Mouse (Mus musculus): ENCODE measurements at regions not wholly inside any gene's neighbourhood (a gene's known extent, or its start where the extent isn't known, plus 50 kb on each side); places are given as distances from the start of the nearest gene placed in this dataset.

DNA sequence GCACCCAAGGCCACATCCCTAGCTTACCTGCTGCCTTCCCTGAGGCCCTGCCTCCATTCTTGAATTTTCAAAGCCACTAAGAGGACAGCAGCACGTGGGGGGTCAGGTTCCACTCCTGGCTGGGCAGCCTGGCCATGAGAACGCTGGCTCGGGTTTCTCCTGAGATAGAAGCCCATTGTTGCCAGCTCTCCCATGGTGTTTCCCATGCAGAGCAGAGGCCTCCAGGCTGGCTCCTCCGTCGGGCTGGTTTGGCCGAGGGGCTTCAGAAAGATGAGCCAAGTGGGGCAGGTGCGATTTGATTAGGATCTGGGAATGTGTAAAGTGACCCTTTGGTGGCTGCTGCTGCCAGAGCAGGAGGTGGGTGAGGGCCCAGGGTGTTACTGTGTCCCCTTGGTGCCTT is 87.8 kb upstream of the Otos start:
- 20% methylated on average over 7 of the region's 7 CpGs for WGBS

DNA sequence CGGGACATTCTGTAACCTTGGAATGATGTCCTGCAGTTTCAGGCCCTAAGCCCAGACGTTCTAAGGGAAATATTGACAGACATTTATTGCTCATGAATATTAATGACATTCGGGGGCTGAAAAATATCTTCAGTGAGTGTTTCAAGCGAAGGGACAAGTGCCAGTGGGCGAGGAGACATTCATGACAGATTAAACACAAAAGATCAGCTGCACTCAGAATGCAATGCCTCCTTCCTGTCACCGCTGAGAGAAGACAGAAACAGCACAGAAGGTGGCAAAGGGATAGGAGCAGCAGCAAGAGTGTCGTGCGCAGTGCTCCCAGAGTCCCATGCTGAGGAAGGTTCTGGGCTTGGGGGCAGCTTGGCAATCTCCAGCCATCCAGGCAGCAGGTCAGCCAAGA is 85.1 kb upstream of the Otos start:
- peak overlapping the region; percentile 68 for H3K27ac ChIP-seq (ENCODE audit: low read length)

More for the DNA sequence above, 87.8 kb upstream of the Otos start:
- Histone ChIP-seq H3K27me3 (replicated peaks; ENCODE audit: control insufficient read depth, insufficient read depth, low read length) (no peaks in the 10 kb centered on the region), H3K9ac (replicated peaks; ENCODE audit: low read depth, low read length) (no peak overlapping the region), H3K36me3 (ENCODE audit: control insufficient read depth, insufficient read depth) (no peaks in the 10 kb centered on the region), H3K27ac (ENCODE audit: low read length) (peak overlapping the region; percentile 70; the same call in 1 of the 2 replicates), H3K4me3 (replicated peaks; ENCODE audit: low read length) (no peak overlapping the region), H3K4me2 (ENCODE audit: low read length) (no peak overlapping the region), H3K9me3 (ENCODE audit: control insufficient read depth, low read length) (no peaks in the 10 kb centered on the region), H3K4me1 (replicated peaks; ENCODE audit: control insufficient read depth, insufficient read depth, low read length) (peaks cover 54% of the 10 kb centered on the region)
- no peak for ATAC-seq

DNA sequence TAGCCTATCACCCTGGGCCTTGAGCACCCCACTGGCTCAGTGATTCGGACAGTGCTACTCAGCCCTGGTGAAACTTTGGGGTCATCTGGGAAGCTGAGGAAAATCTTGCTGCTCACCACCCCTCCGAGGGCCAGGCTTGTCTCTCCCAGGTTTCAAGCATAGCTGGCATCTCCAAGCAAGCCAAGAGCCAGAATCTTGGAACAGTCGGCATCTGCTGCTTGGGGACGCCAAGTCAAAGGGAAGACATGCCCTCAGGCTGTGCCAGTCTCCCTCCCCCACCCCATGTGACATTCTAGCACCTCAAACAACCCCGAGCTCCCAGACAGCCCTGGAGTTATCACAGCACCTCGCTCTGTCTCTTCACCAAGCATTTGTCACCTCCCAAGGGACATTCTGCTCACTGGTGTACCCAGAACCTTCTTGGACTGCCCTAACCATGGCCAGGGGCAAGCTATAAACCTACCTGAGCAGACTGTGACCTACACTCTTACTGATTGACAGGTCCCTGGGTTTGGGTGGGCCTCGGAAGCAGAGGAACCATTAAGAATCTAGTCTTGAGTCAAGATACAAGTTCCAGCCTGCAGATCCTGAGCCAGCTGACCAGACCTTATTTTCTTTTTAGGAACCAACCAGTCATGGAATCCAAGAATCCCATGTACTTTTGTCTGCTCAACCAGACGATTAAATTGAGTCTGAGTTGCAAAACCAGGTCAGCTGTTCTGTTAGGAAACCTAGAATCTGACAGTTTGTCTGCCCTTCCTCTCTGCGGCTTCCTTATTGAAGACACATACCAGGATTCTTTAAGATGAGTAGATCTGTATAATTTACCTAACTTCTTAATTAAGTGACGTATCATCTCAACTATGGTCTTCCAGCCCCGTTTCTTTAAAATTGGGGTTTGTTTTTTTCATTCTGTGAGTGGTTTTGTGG is 83.0 kb upstream of the Otos start:
- no peak overlapping the region for H3K4me3 ChIP-seq (replicated peaks; ENCODE audit: low read length)
- H3K4me2 ChIP-seq (ENCODE audit: low read length), result no peak overlapping the region
- no peak for ATAC-seq
- H3K36me3 ChIP-seq (ENCODE audit: control insufficient read depth, insufficient read depth), result no peaks in the 10 kb centered on the region
- H3K27me3 ChIP-seq (replicated peaks; ENCODE audit: control insufficient read depth, insufficient read depth, low read length), result no peaks in the 10 kb centered on the region
- no peak overlapping the region for H3K27ac ChIP-seq (ENCODE audit: low read length)
- H3K9ac ChIP-seq (replicated peaks; ENCODE audit: low read depth, low read length), result no peak overlapping the region
- H3K9me3 ChIP-seq (ENCODE audit: control insufficient read depth, low read length), result no peaks in the 10 kb centered on the region
- WGBS, result 77% methylated on average over 11 of the region's 11 CpGs
- peaks cover 45% of the 10 kb centered on the region for H3K4me1 ChIP-seq (replicated peaks; ENCODE audit: control insufficient read depth, insufficient read depth, low read length)

More for the DNA sequence above, 85.1 kb upstream of the Otos start:
- peak; percentile 18 for ATAC-seq
- Histone ChIP-seq H3K9ac (replicated peaks; ENCODE audit: low read depth, low read length) (no peak overlapping the region), H3K27me3 (replicated peaks; ENCODE audit: control insufficient read depth, insufficient read depth, low read length) (no peaks in the 10 kb centered on the region), H3K4me1 (replicated peaks; ENCODE audit: control insufficient read depth, insufficient read depth, low read length) (peaks cover 64% of the 10 kb centered on the region), H3K4me2 (ENCODE audit: low read length) (no peak overlapping the region), H3K9me3 (ENCODE audit: control insufficient read depth, low read length) (no peaks in the 10 kb centered on the region), H3K4me3 (replicated peaks; ENCODE audit: low read length) (no peak overlapping the region), H3K36me3 (ENCODE audit: control insufficient read depth, insufficient read depth) (no peaks in the 10 kb centered on the region)
- 7% methylated on average over 8 of the region's 8 CpGs for WGBS

DNA sequence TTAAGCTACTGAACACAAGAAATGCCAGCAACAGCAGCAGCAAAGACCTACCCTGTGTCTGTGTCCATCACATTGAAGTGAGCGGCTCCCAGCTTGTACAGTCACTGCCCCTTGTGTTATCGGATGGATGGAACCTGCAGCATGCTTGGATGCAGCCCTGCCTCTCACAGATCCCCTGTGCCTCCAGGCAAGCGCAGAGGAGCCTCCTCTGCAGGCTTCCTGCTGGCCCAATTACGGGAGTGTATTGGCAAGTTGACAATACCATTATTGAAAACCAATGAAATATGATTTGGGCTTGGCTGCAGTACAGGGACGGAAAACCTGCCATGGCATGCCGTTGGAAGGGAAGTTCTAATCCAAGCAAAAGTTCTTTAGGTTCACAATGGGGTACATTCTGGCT is 81.9 kb upstream of the Otos start:
- H3K9ac ChIP-seq (replicated peaks; ENCODE audit: low read depth, low read length), result no peak overlapping the region
- H3K4me2 ChIP-seq (ENCODE audit: low read length), result no peak overlapping the region
- no peaks in the 10 kb centered on the region for H3K27me3 ChIP-seq (replicated peaks; ENCODE audit: control insufficient read depth, insufficient read depth, low read length)
- peak overlapping the region; percentile 34; the same call in 1 of the 2 replicates for H3K27ac ChIP-seq (ENCODE audit: low read length)
- peak; percentile 26; the same call in 1 of the 2 replicates for ATAC-seq
- peaks cover 39% of the 10 kb centered on the region for H3K4me1 ChIP-seq (replicated peaks; ENCODE audit: control insufficient read depth, insufficient read depth, low read length)
- H3K4me3 ChIP-seq (replicated peaks; ENCODE audit: low read length), result no peak overlapping the region
- H3K9me3 ChIP-seq (ENCODE audit: control insufficient read depth, low read length), result no peaks in the 10 kb centered on the region
- H3K36me3 ChIP-seq (ENCODE audit: control insufficient read depth, insufficient read depth), result no peaks in the 10 kb centered on the region
- WGBS, result 36% methylated on average over 6 of the region's 6 CpGs

DNA sequence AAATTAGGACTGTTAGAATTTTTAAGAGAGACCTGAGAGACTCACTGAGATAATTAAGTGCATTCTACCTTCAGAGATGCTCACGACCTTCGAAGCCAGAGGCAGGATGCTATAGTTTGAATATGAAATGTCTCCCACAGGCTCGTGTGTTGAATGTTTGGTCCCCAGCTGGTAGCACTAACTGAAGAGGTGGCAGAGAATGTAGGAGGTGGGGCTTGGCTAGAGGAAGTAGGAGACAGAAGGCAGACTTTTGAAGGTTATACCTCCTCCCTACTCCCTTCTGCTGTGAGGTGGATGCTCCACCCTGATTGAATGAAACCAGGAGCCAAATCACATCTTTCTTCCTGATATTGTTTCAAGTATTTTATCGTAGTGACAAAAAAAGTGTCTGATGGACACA is 79.3 kb upstream of the Otos start:
- Histone ChIP-seq H3K4me1 (replicated peaks; ENCODE audit: control insufficient read depth, insufficient read depth, low read length) (peaks cover 17% of the 10 kb centered on the region), H3K27me3 (replicated peaks; ENCODE audit: control insufficient read depth, insufficient read depth, low read length) (no peaks in the 10 kb centered on the region), H3K27ac (ENCODE audit: low read length) (no peak overlapping the region), H3K4me3 (replicated peaks; ENCODE audit: low read length) (no peak overlapping the region), H3K4me2 (ENCODE audit: low read length) (no peak overlapping the region), H3K36me3 (ENCODE audit: control insufficient read depth, insufficient read depth) (no peaks in the 10 kb centered on the region), H3K9ac (replicated peaks; ENCODE audit: low read depth, low read length) (no peak overlapping the region), H3K9me3 (ENCODE audit: control insufficient read depth, low read length) (no peaks in the 10 kb centered on the region)
- WGBS, result 57% methylated on average over 4 of the region's 4 CpGs
- ATAC-seq, result 0 out of 2 replicates have a peak, but pooled peaks have one; percentile 37

DNA sequence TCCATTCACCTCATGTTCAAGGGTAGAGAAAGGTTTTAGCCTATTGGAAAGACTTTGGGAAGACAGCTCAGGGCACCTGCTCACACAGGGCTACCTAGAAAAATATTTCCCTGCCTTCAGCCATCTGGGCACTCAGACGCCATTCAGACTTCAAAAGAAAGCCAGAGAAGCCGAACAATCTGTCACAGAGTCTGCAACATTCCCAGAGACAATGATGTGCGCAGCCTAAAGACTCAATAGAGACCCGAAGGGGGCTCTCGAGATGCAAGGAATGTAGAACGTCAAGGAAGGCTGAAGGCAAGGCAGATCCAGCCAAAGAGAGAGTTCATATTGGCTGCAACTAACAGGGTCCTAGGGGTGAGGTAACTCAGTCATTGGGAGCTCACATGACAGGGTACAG is 78.7 kb upstream of the Otos start:
- Histone ChIP-seq H3K9me3 (ENCODE audit: control insufficient read depth, low read length) (no peaks in the 10 kb centered on the region), H3K36me3 (ENCODE audit: control insufficient read depth, insufficient read depth) (no peaks in the 10 kb centered on the region), H3K4me1 (replicated peaks; ENCODE audit: control insufficient read depth, insufficient read depth, low read length) (peaks cover 17% of the 10 kb centered on the region), H3K9ac (replicated peaks; ENCODE audit: low read depth, low read length) (no peak overlapping the region), H3K27me3 (replicated peaks; ENCODE audit: control insufficient read depth, insufficient read depth, low read length) (no peaks in the 10 kb centered on the region), H3K4me3 (replicated peaks; ENCODE audit: low read length) (no peak overlapping the region), H3K4me2 (ENCODE audit: low read length) (no peak overlapping the region), H3K27ac (ENCODE audit: low read length) (peak overlapping the region; percentile 9; the same call in 1 of the 2 replicates)
- peak; percentile 30; the same call in 1 of the 2 replicates for ATAC-seq
- WGBS, result 21% methylated on average over 6 of the region's 6 CpGs

DNA sequence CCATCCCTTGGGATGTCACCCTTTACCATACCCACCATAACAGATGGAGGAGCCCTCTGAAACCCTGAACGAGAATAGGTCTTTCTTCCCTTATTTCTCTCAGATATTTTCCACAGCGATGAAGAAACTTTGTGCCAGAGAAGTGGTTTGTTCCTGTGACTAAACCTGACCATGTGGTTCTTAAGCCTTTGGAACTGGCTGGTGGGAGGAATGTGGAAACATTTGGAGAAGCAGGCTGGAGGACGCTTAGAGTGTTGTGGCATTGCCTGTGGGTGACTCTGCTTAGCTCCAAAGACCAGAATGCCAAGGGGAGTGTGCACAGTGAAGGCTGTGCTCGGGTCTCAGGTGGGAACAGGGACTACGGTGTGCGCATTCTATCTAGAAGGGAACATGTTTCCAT is 77.7 kb upstream of the Otos start:
- WGBS, result 89% methylated on average over 6 of the region's 6 CpGs
- Histone ChIP-seq H3K27me3 (replicated peaks; ENCODE audit: control insufficient read depth, insufficient read depth, low read length) (no peaks in the 10 kb centered on the region), H3K9me3 (ENCODE audit: control insufficient read depth, low read length) (no peaks in the 10 kb centered on the region), H3K27ac (ENCODE audit: low read length) (no peak overlapping the region), H3K9ac (replicated peaks; ENCODE audit: low read depth, low read length) (no peak overlapping the region), H3K4me1 (replicated peaks; ENCODE audit: control insufficient read depth, insufficient read depth, low read length) (peaks cover 16% of the 10 kb centered on the region), H3K36me3 (ENCODE audit: control insufficient read depth, insufficient read depth) (no peaks in the 10 kb centered on the region), H3K4me3 (replicated peaks; ENCODE audit: low read length) (no peak overlapping the region), H3K4me2 (ENCODE audit: low read length) (no peak overlapping the region)
- no peak for ATAC-seq

DNA sequence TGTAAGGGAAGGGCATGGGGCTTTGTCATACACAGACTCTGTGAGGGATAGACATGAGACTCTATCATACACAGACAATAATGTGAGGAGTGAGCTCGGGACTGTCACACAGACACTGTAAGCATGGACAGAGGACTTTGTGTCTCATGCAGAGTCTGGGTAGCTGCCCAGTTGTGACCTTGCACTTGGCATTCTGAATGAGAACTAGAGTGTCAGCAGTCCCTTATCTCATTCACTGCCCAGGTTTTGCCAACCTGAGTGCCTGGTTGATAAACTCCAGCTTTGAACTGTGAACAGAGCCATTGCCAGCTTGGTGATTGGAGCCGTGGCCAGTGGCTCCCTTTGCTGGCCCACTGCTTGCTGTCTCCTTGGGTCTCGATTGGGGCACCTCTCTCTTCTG is 75.5 kb upstream of the Otos start:
- H3K4me1 ChIP-seq (replicated peaks; ENCODE audit: control insufficient read depth, insufficient read depth, low read length), result peaks cover 4% of the 10 kb centered on the region; the same call in 1 of the 2 replicates
- H3K4me3 ChIP-seq (replicated peaks; ENCODE audit: low read length), result no peak overlapping the region
- no peak overlapping the region for H3K4me2 ChIP-seq (ENCODE audit: low read length)
- no peak for ATAC-seq
- H3K27me3 ChIP-seq (replicated peaks; ENCODE audit: control insufficient read depth, insufficient read depth, low read length), result no peaks in the 10 kb centered on the region
- H3K9ac ChIP-seq (replicated peaks; ENCODE audit: low read depth, low read length), result no peak overlapping the region
- H3K9me3 ChIP-seq (ENCODE audit: control insufficient read depth, low read length), result no peaks in the 10 kb centered on the region
- WGBS, result 74% methylated on average over 3 of the region's 3 CpGs
- H3K27ac ChIP-seq (ENCODE audit: low read length), result no peak overlapping the region
- no peaks in the 10 kb centered on the region for H3K36me3 ChIP-seq (ENCODE audit: control insufficient read depth, insufficient read depth)

DNA sequence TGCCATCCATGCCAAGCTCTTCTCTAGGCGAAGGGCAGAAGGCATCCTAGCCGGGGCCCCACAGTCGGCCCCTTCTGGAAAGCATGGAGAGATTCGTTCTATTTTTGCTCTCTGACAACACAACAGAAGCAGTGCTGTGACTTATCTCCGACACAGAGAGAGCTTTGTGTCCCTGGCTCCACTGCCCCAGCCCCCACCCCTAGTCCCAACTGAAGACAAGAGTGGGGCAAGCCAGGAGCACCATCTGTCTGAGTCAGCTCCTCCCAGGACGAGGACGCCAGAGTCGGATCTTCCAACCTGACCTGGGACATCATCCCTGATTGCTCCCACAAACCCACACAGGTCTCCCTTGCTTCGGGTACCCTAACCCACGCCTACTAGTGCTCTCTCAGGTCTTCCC is 71.9 kb upstream of the Otos start:
- WGBS, result 67% methylated on average over 10 of the region's 10 CpGs
- no peaks in the 10 kb centered on the region for H3K36me3 ChIP-seq (ENCODE audit: control insufficient read depth, insufficient read depth)
- no peak overlapping the region for H3K27ac ChIP-seq (ENCODE audit: low read length)
- ATAC-seq, result no peak
- H3K4me2 ChIP-seq (ENCODE audit: low read length), result no peak overlapping the region
- no peaks in the 10 kb centered on the region for H3K27me3 ChIP-seq (replicated peaks; ENCODE audit: control insufficient read depth, insufficient read depth, low read length)
- H3K4me3 ChIP-seq (replicated peaks; ENCODE audit: low read length), result no peak overlapping the region
- H3K9me3 ChIP-seq (ENCODE audit: control insufficient read depth, low read length), result no peaks in the 10 kb centered on the region
- H3K9ac ChIP-seq (replicated peaks; ENCODE audit: low read depth, low read length), result no peak overlapping the region
- peaks cover 2% of the 10 kb centered on the region; the same call in 1 of the 2 replicates for H3K4me1 ChIP-seq (replicated peaks; ENCODE audit: control insufficient read depth, insufficient read depth, low read length)
